Mouse (Mus musculus) gastrocnemius, postnatal 25 days (tissue): Measurements from ENCODE around the gene St6galnac3. TPM values are rescaled to one million over a fixed set of nuclear protein-coding genes. Genes with fewer than 3 reads are reported as not detected.

ENCODE experiments used
- DNase-seq: peaks from one replicate; pipeline ENCODE4 v3.0.0; 2022
- total RNA-seq, 2 experiments: library from RNA; stranded (reverse); gene quantifications; 1 replicate in 1 of 2; 2 replicates in 1 of 2; pipeline ENCODE4 v1.2.3; 2021

St6galnac3 gene
- total RNA-seq, 2 experiments from 2014 or later = 2.3 to 2.8 TPM

DNA sequence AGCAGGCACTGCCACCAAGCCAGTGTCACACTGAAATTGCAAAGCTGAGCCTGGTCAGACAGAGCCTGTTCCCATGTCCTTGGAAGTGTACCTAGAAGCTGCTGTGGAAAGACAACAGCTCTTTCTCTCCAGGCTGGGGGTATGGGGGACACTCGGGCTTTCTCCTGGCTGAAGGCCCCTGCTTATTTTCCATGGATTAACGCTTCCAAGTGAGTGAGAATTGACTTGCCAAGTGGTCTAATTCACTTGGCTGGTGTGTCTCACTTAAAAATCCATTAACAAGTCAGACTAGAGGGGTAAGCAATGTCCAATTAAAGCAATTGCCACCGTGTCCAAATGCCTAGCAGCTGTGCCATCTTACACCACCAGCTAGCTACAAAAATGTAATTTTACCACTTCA is 140.1 kb downstream of the St6galnac3 start:
- no peak for DNase-seq

DNA sequence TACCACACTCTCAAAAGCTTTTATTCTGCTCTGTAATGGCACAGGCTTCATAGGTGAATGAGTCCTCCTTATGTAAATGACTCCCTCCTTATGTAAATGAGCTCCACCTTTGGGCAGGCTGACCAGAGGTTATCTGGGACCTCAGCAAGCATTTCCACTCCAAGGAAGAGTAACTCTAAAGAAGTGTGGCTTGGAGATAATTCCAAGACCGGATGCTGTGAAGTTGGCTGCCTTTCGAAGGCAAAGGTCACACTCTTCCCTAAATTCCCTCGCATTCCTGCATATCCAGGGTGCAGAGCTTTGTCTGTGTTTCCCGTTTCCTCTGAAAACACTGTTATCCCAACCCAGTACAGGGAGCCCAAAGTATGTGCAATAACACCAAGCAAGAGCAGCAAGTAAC is 142.9 kb downstream of the St6galnac3 start:
- DNase-seq = no peak

DNA sequence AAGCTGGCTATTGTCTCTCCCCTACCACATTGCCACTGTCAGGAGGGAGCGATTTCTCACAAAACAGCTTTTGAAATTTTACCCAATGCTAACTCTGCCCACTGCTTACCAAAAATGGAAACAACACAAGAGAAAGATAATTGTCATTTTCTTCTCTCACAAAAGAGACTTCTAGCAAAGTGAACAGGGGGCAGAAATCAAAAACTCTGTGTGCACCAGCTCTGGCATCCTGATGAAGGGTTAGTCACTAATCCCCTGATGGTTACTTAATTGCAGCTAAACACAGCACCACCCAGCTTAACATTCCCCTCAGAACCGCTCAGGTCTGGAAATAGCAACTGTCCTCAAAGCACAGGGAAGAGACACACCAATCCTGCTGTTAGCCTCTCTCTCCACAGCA is 144.3 kb downstream of the St6galnac3 start:
- no peak for DNase-seq

DNA sequence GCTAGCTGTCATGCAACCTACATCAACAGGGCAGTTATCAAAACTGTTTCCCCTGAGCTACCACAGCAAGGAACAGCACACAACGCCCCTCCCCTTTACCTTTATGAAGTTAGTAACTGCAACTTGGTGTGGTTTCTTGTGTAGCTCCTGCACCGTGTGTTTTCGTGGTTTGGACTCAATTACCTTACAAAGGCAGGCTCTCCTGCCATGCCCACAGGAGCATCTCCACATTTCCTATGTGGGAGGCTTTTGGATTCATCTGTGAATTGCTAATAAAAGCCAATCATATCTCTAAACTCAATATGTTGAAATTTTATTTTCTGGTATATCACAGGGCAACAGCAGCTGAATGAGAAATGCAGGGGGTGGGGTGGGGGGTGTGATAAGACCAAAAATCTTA is 144.8 kb downstream of the St6galnac3 start:
- DNase-seq = no peak

DNA sequence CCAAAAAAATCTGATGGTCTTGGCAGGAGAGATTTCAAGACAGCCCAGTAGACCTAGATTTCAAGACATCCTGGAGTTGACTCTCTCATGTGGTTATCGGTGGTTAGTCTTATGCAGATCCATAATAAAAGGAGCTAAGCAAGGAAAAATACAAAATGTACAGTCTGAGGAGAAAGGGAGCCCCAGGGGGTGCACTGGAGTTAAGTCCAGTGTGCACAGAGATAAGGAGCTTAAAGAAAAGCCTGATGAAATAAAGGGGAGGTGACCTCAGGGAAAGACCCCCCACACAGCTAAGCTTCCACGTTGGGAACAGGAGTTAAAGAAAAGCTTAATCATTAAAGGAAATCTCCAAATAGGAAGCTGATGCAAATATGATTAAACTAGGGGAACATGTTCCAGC is 147.7 kb downstream of the St6galnac3 start:
- DNase-seq = no peak

DNA sequence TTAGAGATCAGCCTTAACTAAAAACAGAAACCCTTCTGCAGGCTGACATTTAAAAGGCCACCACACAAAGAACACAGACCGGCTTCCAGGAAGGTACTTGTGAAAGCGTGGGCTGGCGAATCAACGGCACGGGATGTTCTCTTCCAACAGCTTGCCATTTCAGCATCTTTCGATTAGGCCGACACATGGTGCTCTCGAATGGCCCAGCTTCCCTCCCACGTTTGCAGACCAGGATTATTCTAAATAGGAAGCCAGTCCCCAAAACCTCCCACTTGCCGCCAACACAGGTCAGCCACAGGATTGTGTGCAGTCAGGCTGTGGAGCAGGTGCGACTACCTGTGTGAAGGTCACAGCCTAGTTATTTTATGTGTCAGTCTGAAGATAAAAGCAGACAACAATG is 153.8 kb downstream of the St6galnac3 start:
- no peak for DNase-seq

DNA sequence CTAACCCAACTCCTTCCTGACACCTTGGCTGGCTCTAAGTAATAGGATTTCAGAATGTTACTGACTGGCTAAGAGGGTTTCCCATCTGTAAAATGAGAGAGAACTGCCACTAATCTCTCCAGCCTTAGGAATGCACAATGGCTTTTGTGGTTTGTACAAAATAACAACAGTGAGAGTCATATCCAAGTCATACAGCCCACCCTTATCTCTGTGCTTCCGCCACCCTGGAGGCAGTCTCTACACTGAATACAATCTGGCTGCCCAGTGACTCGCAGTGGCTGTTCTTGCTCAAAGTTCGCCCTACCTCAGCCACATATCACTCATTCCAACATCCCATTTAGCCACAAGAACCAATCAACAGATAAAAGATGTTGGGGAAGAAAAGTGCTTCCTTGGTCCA is 156.2 kb downstream of the St6galnac3 start:
- no peak for DNase-seq

DNA sequence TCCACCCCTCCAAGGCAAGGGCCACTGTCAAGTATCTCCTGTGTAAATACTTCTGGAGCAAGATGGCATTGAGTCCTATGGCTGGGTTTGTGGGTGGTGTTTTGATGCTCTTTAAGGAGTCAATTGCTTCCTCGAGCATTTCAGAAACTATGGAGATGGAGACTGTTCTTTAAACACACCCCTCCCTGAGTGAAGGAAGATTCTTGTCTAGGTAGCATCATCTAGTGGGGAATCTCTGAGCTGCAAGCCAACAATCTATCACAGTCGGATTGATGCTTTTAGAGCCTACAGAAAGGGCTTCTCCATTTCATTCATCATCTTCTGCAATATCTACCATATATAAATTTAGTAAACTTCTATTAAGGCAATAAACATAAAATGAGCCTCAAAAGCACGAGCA is 157.1 kb downstream of the St6galnac3 start:
- no peak for DNase-seq

DNA sequence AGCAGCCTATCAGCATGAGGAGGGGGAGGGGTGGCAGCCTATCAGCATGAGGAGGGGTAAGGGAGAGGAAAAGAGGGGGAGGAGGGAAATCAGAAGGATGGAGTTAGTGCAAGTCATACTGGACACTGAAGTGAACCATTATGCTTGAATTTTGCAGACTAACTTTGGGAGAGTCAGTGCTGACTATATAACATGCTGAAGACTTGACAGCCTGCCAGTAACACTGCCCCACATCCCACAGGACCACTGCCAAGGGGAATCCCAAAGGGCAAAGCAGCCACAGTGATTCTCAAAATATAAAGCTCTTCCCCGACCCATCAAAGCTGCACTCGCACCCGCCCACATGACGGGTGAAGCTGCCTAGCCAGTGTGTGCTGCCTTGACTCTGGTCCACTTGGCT is 157.5 kb downstream of the St6galnac3 start:
- no peak for DNase-seq

DNA sequence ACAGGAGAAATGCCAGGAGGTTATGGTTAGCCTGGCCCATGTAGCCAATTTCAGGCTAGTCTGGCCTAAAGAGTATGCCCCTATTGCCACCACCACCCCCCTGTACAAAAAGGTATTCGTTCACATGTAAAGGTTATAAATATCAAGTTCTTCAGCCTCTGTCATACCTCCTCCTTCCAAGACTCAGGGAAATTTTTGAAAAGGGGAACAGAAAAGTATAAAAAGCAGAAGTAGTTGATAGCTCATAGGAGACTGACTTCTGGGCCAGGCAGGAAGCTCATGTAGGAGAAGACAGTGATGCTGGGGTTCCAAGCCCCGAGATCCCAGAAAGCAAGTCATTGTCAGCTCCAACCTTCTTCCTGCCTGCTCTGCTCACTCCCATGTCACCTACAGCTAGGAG is 158.9 kb downstream of the St6galnac3 start:
- no peak for DNase-seq

DNA sequence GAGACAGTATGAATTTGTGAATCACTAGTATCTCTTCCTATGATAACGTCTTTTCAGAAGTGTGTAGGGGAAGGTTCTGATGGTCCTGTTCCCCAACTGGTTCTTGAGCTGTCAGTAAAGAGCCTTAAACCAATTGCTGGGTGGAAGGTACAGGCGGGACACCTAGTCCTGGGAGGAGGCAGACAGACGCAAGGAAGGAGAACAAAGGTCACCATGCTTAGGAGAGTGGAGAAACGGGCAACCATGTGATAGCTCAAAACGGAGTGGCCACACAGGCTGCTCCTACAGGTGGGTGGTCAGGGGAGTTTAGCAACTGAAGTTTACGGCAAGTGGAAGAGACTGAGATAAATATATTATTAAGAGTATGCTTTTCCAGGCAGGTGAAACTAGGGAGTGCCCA is 164.1 kb downstream of the St6galnac3 start:
- no peak for DNase-seq

DNA sequence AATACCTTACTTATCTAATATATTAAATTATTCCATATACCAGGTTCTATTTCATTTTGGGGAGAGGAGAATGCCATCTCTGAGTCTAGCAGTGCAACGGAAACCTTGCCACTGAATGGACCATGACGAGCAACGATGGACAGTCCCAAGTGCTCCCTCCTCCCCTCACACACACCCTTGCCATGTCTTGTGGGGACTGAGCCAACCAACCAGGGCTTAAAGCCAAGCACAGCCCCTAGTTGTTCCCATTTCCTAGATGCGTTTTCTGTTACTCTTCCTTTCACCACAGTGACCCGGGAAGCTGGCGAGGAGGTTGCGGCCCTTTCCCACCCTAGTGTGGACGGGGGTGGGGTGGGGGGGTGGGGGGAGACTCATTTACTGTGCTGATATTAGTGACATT is 165.4 kb downstream of the St6galnac3 start:
- DNase-seq = no peak

DNA sequence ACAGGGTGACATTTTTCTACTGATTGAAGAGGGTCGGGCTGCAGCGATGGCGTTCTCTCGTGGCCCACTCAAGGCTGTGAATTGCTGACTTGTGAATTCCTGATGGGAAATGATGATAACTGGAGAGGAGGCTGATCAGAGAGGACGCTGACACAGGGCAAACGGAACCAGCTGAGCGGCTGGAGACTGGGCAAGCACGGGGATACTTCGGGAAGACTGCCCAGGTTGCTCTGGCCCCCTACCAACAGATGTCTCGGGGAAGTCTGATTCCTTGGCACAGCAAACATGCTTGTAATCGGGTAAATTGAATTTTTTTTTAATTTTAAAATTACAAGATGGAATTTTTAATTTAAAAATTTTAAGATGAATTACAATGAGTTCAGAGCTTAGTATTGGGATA is 168.4 kb downstream of the St6galnac3 start:
- DNase-seq = no peak

DNA sequence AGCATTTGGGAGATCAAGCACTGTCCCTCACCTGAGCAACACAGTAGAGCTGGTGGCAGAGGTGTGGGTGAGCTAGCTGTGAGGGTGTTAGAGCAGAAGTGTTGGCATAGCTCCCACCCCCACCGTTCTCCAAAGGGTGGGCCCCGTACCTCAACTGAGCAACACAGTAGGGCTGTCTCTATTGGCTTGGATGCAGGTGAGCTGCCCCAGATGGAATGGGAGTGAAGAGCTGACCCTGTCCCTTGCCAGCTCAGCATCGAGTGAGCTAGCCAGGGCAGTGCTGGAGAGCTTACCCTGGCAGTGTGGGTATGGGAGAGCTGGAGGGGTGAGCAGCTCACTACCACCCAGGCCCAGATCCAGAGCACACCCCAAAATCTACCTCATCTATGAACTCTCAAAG is 171.3 kb downstream of the St6galnac3 start:
- no peak for DNase-seq

DNA sequence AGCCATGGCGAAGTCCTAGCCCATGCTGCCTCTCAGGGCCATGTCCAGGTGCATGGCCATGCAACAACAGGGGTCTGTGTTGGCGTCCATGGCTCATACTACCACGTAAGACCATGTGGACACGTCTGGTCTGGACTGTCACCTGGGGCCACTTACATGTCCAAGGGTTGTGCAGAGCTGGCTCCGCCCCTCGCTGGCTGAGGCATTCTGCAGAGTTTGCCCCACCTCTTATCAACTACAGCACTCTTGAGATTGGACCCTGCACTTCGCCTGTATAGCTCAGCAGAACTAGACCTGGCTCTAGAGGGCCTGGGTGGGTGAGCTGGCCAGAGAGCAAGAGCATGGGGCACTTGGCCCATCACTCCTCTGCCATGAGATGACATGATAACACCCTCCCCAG is 171.7 kb downstream of the St6galnac3 start:
- no peak for DNase-seq

DNA sequence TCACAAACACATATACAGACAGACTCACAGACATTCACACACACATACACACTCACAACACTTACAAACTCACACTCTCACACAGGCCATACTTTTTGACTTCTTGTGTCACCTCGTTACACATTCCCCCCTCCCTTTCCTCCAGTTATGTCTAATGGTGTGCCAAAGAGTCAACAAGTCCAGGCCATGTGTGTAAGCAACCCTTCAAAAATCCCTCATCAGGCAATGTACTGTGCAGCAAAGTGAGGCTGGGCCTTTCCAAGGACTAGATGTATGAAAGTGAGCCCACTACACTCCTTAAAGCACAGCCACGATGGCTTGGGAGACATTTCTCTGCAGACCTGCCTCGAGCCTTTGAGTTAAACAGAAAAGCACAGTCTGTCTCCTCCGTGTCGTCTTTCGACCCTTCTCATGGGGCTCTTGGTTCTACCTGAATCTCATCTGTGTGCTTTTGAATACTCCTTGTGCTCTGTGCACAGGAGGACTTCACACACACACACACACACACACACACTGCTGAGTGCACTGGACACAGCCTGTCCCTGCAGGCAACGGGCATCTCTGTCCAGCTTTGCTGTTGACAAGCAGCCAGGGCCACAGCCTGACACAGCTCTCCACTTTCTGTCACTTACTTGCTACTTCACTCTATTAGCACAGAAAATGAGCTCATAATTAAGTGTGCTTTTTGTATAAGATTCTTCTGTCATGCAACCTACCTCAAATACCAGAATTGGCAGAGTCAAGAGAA is 177.9 kb downstream of the St6galnac3 start:
- DNase-seq = no peak

DNA sequence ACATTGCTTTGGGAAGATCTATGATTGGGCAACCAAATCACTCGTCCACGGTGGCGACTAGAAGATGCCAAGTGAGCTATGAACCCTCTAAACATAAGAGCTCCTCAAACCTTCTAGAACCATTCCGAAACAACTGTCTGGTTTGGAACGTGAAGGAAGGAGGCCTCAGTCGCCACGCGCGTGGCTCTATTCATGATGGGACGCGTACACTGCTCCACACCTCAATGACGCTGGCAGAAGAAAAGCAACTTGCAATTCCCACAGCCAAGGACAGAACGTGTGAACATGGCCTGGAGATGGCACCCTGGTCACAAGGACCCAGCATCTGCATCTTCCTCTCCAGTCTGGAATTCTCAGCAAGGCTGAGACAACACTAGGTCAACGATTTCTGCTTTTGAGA is 185.1 kb downstream of the St6galnac3 start:
- DNase-seq = no peak

DNA sequence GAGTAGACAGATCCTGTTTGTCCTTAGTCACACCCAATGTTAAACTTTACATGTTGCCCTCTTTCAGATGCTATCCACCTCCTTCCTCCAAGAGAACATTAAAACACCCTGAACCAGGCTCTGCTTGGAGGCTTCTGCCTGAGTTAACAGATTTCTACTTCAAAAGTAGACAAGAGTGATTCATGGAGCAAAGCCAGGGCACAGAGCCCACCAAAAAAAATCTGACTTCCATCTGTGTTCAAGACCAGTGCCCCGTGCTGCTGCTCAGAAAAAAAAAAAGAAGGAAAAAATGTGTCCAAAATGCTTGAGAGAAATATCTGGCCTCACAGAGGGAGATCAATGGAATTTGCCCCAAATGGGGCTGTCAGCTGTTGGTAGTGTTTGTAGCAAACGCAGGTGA is 186.6 kb downstream of the St6galnac3 start:
- no peak for DNase-seq

DNA sequence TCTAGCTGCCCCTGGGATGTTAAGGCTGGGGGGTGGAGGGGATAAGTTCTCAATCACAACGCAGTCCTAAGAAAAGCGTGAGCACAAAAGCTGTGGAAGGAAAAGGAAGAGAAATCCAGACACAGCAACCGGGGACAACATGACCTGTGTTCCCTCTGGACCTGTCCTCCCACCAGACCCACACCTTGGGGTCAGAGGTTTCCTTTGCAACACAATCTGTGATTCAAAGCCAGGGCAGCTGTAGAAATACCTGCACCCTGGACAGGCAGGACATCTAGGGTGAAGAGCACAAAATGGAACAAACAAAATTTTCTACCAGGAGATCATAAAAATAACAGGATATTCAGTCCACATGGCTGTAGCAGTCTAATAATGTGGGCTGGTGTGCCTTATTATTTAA is 187.5 kb downstream of the St6galnac3 start:
- no peak for DNase-seq

DNA sequence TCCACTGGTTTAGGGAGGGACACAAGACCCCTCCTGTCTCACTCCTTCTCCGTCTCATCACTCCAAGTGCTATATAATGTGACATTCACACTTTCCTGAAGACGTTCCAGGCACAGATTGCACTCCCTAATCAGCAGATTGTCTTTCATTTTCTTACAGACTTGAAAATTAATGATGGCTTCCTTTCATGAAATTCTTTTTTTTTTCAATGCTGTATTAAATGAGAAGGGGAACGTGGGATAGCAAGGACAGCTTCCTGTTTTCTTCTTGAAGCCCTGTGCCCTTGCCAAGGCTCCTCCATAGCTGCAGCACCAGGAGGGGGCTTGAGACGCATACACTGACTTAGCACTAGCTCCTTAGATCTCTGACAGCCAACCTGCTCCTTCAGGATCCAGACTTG is 188.7 kb downstream of the St6galnac3 start:
- DNase-seq = no peak

DNA sequence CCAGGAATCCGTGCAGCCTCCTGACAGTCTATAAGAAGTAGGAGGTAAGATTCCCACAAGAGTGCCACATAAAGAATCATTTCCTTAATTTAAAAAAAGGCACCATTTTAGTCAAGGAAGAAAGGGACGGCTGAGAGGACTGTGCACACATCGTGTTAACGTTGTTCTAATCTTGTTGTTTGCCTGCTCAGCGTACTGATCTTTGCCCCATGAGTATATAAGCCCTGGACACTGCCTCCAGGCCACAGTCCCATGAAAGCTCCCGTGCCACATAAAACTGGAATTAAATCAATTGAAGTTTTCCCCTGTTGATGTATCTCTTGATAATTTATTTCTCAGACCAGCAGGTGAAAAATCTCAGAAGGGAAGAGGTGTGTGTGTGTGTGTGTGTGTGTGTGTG is 195.8 kb downstream of the St6galnac3 start:
- no peak for DNase-seq

DNA sequence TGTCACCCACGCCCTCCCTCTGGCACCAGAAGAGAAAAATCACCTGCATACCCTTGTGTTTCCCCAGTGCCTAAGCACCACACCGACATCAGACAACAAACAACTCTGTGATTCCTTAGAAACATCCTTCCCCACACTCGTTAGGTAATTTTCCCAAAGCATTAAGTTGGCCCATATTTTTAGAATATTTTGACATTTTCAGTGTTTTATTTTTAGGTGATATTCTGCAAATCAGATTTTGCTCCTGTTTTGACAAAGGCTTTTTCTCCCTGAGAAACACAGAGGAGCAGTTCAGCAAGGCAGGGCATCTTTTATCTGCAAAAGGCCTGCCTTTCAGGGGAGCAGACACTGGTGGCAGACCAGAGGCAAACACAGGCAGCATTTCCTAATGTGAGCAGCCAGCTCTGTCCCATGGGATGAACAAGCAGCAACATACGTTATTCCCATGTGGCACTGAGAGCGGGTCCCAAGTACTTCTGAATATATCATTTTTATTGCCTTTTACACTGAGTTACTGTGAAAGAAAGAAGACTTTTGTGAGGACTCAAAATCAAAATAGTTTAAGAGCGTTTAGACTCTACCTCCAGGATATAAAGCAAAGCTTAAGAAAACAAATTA is 199.7 kb downstream of the St6galnac3 start:
- DNase-seq = no peak

DNA sequence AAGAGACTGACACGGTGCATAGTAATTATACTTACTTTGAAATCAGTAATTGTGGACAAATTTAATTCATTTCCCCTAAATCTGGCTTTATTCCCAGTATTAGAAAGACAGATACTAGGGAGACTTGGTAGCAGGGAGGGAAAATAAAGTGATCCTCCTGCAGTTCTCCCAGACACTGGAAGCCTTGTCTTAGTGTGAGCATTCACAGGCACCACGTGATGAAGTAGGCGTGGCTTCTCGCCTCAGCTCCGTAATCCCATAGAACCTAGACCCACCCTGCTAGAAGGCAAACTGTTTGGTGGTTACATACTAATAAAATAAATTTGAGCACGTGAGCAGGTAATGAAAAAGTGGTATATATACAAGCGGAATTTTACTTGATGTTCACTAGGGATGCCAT is 208.1 kb downstream of the St6galnac3 start:
- no peak for DNase-seq

DNA sequence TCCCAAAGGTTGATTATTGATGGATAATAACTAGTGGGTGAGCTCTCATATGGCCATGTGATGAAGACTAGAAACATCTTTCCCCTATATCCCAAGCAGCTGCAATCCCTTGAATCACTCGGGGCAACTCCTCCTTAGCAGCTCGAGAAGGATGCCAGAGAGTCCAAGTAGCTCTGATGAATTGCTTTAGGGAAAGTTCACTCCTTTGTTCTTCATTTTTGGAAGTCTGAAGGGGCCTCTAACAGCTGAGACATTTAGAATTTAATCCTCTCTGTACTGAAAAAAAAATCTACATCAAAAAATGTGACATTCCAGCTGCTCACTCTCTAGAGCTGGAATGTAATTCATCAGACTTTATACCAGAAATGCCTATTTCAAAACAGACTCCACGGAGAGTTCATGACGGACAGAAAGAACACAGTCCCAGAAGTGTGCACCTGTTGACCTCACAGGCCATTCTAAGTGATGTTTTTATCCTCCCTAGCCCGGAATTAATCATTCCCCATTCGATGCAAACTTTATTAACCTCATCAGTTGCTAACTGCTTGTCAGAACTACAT is 211.4 kb downstream of the St6galnac3 start:
- no peak for DNase-seq
